Mouse (Mus musculus) ZHBTc4 (cell line): ENCODE data around the gene Olfr611.
"Not testable (repeated sequence)": the region's sequence is repeated elsewhere in the genome, so short reads cannot be mapped to it uniquely, and the experiment has no call there.

Experiments
- DNase-seq: peaks from one replicate; pipeline ENCODE4 v3.0.0-alpha.2; 2011; ENCODE audit warnings: low read depth, low spot score

The Olfr611 gene

GRCm38 (mm10) chr7:103520746-103521145 lies at the start of gene Olfr611:
TSS of gene Olfr611 (minus strand) at chr7:103520846.
- DNase-seq: not testable (repeated sequence)

- DNase-seq: no peak
These were observed 48.4 kb upstream of the Olfr611 start, which contains the start of gene Olfr616 for GRCm38 (mm10) chr7:103569043-103569442. TSS of gene Olfr616 (minus strand) at chr7:103569143.

DNA sequence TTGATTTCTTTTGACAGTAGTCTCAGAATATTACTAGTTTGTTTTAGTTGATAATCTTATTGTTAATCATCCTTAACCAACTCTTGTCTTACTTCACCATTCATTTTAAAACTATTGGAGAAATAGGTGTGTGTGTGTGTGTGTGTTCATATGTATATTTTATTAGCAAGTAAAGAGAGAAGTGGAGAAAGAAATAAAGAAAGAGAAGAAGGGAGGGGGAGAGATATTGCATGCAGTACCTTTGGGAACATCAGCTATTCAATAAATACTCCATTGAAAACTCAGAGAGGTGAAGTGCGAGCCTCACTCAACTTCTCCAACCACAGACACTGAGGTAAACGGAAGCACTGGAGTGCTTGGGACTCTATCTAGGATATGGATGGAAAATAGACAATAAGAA lies 35.1 kb upstream of the Olfr611 start, which contains the start of gene Olfr615:
TSS of gene Olfr615 (plus strand) at position 301 of the 400 bp plus-strand sequence.
- no peak for DNase-seq

DNA sequence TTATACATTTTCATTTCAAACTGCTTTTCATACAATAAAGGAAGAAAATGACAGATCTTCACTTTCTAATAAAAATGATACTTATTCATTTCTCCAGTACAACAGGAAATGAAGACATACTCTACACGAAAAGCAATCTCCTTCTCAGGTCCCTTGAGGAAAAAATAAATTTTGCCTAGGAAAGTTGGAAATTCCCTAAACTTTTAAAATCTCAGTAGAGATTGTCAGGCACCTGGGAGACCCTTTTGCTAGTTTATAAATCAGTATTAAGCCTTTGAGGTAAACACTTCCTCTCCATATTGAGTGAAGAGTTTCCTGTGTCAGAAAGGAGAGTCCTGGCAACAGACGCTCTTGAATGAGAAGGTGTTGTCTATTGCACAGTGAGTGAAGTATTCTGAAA lies 27.1 kb upstream of the Olfr611 start, which contains the start of gene Olfr613:
TSS of gene Olfr613 (plus strand) at position 301 of the 400 bp plus-strand sequence.
- no peak for DNase-seq

DNA sequence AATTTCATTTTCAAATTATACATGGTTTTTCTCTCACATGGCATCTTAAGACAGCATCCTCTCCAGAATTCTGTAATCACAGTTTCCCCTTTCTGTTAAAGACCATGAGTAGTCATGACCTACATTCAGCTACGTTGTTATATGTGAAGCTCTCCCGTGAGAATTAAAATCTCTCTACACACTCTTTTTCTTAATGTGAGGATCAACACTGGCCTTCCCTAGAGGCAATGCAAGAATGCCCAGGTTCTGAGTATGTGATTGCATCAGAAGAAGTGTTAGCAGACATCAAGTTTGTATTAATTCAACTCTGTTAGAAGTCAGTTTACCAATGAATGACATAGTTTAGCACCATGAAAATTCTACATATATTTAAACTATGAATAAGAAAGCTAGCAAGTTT lies 22.0 kb upstream of the Olfr611 start, which contains the start of gene Olfr612:
TSS of gene Olfr612 (minus strand) at position 101 of the 400 bp plus-strand sequence.
- DNase-seq: not testable (repeated sequence)

DNA sequence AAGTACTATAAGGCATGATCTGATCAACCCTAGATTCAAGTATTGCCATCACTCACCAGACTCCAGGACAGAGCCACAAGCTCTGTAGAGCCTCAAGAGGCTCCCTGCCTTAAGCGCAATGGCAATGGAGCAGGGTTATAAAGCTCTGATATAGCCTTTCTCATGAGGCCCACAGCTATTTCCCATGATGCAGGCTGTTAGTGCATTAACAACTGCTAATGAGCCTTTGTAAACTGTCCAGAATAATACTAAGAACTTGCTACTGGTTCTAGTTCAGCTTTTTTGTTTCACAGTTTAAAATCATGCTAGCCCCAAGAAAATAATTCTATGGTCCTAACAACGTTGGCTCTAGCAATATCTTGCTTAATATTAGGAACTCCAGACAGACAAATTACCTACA lies 8.6 kb downstream of the Olfr611 start, which contains the start of gene Olfr610:
TSS of gene Olfr610 (minus strand) at position 101 of the 400 bp plus-strand sequence.
- no peak for DNase-seq

- DNase-seq: no peak
These were observed 22.7 kb downstream of the Olfr611 start, which contains the start of gene Olfr609 for GRCm38 (mm10) chr7:103497962-103498361. TSS of gene Olfr609 (minus strand) at chr7:103498062.

- DNase-seq: not testable (repeated sequence)
These were observed 43.5 kb downstream of the Olfr611 start for GRCm38 (mm10) chr7:103477106-103477505.

DNA sequence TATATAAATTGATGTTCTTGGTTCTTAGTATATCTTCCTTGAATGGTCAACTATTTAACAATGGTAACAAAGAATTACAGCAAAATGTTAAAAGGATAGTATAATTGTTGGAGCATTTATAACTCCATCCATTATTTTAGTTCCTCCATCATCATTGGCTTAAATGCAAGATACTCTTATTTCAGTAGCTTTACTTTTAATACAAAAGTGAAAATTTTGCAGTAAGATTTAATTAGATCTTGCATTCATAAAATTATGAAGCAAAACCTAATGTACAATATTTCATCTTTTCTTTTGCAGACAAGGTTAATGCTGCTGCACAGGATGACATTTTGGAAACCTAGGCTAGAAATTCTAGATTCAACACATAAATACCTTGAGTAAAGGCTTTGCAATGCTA lies 51.1 kb downstream of the Olfr611 start, which contains the start of gene Olfr608:
TSS of gene Olfr608 (plus strand) at position 301 of the 400 bp plus-strand sequence.
- no peak for DNase-seq
